Mouse (Mus musculus) left cerebral cortex, adult 9 months (tissue): ENCODE measurements at regions not wholly inside any gene's neighbourhood (a gene's known extent, or its start where the extent isn't known, plus 50 kb on each side); places are given as distances from the start of the nearest gene placed in this dataset.

Source experiments
- DNase-seq, 2 experiments: peaks; one replicate each; pipeline ENCODE4 v3.0.0; 2022; ENCODE audit warnings: low spot score in 2 of 2

DNA sequence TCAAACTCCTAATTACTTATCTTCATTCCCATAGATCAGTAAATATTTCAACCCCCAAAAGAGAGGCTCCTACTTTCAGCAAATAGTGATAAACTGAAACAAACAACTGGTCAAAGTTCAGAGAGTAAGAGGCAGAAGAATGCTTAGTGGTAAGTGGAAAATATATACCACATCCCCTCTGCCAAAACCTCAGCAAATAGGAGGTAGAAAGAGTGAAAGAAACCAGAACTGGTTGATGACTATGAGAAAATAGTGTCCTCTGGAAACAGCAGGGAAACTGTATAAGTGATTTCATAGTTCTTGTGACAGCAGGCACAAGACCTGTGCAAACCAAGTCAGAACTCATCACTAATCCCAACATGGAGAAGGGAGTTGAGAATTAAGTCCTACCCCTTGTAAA is 980.8 kb upstream of the Cited2 start:
- DNase-seq, result no peak

DNA sequence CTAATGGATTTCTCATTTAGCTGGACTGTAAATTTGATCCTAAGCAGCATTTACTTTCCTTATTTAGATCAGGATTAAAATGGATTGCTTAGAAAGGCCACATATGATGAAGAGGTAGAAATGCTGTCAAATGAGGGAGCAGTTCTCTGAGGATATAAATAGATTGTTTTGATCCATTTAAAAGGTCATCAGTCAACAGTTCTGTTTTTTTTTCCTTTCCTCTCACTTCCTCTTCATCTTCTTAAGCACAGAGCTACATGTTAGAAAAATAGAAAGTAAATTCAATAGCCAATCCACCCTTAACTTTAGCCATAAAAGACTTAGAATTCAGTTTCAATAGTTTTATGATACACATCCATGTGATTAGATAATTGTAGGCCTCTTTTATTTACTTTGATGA is 971.5 kb upstream of the Cited2 start:
- no peak for DNase-seq

DNA sequence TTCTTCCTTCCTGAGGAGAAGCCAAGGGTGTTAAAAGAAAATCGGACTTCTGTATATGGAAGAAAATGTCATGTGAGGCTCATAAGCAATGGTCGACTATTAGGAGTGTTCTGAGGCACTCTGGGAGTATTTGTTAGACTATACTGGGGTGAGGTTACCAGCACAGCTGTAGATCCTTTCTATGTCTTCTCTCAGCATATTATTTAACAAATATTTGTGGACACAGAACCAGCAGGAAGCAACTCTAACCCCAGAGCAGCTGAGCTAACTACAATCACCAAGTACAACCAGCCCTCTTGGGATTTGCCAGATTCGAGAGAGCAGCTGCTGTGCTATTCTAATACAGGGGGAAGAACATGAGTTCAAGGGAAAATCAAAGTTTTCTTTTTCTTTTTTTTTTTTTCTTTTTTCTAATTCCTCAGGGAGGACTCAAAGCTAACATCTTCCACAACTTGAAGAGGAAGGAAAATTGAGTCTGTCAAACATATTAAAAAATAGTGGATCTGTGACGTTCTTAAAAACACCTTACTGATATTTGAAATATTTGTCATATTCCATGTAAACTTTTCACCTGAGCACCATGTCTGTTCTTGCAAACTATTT is 933.3 kb upstream of the Cited2 start:
- no peak for DNase-seq

DNA sequence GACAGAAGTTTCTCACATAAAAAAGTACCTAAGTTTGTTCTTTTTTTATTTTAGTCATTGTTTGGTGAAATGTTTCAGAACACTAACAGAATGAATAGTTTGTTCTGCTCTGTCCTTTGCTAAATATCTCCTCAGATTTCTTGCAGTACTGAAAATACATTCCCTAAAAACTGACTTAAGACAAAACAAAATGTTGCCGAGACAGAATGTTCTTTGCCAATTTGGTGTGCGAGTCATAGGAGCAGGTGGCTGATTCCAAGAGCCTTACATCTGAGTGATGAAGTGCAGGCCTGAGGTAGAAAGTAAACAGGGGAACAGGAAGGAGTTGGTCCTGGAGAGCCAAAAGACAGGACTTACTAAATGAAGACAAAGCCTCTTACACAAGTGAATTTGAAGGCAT is 919.0 kb upstream of the Cited2 start:
- DNase-seq, result peak in 1 of 2 experiments; percentile 2

DNA sequence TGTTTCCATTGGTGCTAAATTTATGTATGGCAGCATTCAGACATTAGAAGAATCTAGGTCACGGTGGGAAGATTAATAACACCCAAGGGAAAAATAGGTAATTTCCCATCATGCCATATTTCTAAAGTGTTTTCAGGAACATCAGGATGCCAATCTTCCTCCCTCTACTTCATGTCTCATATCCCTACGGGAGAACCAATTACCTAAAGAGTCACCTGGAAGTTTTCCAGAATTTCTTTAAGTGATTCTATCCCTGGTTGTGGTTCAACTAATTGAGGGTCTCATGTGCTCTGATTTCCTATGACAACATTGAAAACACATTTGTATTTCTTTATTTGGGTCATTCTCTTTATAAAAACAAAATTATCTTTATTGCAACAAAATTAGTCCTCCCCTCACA is 912.3 kb upstream of the Cited2 start:
- no peak for DNase-seq

DNA sequence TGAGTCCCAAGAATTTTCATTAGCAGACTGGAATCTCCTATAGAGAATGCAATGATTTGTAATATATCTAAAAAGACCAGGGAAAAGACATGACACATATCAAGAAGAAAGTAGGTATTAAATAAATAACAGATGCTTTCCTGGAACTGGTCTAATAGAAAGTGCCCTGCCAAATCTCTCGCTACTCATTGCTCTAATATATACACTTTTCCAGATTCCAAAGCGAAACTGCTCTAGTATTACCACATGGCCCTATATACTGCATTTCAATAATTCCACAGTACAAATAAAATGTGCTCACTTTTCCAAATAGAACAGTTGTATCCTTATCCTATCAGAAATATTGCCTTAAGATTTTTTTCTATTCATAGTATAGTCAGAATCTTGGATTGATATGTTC is 909.0 kb upstream of the Cited2 start:
- DNase-seq, result no peak

DNA sequence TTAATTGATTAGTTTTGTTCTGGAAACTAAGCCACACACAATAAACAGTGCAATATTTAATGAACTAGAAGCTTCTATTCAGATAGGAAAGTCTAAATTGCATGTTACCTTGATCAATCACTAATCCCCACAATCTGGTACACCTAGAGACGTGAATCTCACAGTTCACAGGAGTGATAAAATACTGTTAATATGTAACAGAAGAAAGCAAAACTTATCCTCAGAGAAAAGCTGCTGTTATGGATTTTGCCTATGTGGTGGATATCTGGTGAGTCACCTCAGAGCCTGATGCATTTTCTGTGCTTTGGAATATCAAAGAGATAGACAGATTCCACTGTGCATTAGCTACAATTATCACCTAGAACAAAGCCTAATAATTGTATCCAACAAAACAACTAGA is 861.5 kb upstream of the Cited2 start:
- no peak for DNase-seq

DNA sequence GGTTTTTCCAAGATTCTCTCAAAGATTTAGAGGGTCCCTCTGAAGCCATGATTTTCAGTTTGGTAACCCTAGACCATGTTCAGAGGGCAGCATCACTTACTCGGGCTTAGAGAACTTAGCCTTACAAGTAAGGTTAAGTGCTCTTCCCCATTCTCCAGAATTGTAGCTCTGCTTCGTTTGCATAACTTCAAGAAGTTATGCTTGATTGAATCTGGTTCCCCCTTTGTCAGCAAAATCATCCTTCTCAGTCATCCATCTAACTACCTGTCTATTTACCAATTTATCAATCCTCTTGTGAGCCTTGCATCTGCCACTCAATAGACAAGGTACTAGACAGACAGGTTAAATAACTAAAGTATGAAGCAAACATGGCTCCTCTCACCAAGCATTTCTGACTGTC is 856.1 kb upstream of the Cited2 start:
- no peak for DNase-seq

DNA sequence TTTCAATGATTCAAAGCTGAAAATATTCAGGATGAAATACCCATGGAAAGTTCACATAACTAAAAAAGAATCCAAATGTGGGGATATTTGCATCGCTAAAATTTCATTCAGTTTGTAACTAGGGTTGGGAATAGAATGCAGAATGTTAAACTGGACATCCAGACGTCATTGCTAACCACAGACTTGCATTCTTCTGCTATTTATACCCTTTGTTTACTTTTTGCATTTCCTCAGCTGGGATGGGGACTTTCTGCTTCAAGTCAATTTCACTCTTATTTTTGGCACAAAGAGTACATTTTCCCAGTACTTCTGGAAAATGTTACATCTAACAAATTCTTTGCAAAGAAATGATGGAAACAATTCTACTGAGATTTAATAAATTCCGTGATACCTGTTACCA is 848.9 kb upstream of the Cited2 start:
- DNase-seq, result no peak

DNA sequence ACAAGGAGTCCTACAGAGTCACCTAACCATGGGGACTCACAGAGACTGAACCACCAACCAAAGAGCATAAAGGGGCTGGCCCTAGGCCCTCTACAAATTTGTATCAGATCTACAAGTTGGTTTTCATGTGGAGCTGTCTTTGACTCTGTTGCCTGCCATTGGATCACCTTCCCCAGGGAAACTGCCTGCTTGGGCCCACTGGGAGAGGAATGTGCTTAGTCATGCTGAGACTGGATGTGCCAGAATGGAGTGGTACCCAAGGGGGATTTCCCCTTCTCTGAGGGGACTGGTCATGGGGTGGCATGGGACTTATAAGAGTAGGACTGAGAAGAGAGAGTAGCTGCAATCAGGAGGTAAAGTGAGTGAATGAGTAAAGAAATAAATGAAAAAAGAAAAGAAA is 844.8 kb upstream of the Cited2 start:
- DNase-seq, result no peak

DNA sequence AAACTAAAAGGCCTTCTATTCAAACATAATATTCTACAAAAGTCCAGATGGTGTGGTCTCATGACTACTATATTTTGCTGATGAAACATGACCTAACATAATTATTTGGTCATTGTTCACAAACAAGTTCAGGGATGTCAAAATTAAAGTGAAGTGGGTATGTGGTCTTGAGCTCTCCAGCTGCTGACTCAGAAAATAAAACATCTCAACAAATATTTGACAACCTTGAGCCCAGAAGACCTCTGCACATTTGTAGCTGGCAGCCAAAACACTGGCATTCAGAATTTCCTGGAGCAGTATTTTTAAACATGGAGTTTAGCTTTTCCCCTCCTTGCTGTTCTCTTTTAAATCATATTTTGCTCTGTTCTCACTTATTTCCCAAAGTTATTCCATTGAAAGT is 829.7 kb upstream of the Cited2 start:
- no peak for DNase-seq

DNA sequence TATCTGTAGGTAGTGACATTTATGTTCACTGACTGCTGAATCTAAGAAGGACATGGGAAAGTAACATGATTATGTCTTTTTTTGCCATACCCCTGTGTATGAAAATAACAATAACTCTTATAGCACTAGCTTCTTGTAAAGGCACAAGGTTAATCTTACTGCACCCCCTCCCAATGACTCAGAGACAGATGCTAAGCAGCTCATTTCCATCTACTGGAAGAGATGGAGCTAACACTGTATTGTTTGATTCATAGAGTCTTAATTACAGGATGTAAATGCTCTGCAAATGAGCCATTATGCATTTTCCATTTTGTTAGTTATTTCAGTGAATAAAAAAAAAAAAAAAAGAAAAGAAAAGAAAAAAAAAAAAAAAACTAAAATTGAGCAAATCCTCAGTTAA is 827.7 kb upstream of the Cited2 start:
- DNase-seq, result no peak

DNA sequence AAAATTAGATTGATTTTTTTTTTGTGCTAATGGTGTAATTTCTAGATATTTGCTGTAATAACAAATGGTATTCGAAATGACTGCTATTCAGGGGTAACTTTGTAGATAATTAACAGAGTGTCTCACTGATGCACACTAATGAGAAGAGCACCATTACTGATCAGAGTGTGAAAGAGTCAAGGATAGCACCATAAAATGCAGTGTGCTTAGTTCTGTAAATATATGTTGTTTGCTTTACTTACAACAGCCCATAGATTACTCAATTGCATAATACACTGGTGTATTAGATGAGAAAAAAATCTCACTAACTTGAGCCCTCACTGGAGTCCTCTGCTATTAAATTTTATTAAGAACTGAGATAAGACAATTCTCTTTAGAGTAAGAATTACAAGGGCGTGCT is 800.1 kb upstream of the Cited2 start:
- no peak for DNase-seq

DNA sequence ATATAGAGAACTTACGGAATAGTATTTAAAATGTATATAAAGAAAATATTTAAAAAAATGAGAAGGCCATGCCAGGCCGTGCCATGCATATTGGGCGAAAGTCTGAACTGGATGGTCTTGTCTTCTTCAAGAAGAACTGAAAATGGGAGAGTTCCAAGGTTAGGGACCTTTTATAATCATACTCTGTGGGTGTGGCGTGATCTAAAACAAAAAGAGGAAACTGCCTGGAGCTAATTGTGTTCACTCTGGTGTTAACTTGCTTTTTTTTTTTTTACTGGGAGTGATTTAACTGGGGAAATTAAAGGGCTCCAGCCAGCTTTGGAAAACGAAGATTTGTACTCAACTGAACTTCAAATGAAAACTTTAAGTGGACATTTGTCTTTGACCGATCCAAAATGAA is 799.2 kb upstream of the Cited2 start:
- no peak for DNase-seq

DNA sequence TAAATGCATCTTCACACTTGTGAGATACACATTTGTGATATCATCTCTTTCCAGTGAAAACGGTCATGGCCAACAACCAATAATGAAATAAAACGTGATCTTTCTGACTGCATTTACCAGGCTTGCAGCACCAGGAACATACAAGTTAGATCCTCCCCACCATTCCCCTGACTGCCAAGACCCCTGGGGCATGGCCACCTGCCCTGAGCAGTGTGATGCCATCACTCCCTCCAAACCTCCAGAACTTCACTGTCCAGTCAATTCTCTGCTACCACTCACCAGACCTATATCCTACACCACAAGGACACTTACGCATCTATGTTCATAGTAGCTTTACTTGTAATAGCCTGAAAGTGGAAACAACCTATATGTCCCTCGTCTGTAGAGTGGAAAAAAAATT is 785.3 kb upstream of the Cited2 start:
- no peak for DNase-seq

DNA sequence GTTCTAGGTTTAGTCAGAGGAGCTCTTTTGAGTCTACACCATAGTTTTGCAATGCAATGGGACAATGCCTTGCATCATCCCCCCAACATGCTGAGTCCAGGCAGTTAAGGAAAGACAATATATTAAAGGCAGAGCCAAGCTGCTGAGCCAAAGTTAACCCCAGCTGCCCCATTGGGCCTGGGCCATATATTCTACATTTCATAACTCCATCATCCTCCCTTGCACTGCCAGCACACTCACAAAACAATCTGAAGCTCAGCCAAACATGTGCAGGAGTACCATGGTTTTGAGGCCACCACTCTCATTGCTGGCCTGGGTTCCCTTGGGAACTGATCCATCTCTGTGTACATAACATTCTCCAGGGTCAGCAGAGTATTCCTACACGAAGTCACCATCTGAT is 771.4 kb upstream of the Cited2 start:
- no peak for DNase-seq

DNA sequence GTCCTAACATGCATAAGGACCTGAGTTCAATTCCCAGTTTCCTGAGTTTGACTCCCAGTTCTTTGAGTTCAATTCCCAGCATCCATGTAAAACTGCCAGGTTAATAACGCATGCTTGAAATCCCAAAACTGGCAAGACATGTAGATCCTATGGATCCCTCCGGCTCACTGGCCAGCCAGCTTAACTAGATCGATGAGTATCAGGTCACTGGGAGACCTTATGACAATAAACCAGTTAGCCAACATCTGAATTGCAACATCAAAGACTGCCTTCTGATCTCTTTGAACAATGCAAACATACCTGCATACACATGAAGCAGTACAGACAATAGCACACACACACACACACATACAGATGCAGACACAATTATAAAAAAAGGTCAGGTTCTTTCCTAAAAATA is 762.0 kb upstream of the Cited2 start:
- no peak for DNase-seq

DNA sequence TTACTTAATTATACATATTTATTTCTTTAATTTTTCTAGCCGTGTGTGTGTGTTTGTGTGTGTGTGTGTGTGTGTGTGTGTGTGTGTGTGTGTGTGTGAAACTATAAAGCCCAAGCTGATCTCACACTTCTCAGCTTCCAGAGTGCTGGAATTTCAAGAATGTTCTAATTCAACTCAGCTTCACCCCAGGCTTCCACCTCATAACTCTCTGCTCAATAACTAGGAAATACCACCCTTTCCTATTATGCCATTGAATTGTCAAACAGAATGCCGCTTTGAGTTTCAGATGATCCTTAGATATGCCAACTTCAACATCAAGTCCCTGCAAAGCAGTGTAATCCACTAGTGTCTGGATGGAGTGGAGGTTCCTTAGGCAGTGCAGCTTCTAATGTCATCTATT is 760.6 kb upstream of the Cited2 start:
- no peak for DNase-seq

DNA sequence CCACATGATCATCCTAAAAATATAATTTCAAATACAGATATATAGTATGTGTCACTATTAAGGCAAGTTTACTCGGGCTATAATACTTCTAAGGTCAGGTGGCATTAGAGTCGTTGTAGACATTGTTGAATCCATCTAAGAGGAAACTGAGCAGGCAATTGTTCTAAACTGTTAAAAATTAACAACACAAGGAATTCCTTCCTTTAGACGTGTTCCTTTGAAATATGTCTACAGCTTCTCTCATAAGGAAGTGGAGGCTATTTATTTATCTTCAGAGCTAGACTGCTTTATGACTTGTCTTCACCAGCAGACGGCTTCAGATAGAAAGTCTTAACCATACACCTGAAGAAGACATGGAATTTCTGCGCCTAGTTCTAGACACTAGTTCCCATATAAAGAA is 744.2 kb upstream of the Cited2 start:
- DNase-seq, result no peak

DNA sequence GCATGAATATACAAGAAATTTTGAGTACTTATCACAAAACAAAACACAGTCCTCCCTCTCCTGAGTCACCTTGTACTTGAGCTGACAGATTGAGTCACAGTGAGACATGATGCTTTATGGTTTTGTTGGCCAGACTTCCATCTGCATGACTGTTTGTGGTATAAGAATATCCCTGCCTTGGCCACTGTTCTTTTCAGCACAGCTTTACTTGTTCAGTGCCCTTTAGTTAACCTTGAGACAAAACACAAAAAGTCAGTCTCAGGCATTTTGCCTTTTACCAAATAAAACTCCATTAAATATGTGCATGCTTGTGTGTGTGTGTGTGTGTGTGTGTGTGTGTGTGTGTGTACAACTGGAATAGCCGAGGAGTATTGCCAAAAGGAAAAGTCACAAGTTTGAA is 732.8 kb upstream of the Cited2 start:
- no peak for DNase-seq

DNA sequence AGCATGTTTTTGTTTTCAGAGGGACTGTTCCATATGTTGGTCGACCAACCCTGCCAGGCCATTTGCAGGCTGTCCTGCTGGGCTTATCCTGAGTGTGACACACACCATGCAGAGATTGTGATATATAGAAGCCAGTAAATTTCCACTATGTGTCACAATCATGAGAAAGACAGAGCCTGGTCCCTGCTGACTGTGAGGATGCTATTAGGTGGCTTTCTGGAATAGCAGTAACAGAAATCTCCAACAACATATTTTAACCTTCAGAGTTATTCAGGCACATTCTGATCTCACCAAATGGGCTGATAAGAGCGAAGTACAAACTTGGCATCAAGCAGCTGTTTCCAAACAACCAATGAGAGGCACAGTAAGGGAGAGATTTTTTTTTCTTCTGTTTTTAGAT is 729.2 kb upstream of the Cited2 start:
- no peak for DNase-seq

DNA sequence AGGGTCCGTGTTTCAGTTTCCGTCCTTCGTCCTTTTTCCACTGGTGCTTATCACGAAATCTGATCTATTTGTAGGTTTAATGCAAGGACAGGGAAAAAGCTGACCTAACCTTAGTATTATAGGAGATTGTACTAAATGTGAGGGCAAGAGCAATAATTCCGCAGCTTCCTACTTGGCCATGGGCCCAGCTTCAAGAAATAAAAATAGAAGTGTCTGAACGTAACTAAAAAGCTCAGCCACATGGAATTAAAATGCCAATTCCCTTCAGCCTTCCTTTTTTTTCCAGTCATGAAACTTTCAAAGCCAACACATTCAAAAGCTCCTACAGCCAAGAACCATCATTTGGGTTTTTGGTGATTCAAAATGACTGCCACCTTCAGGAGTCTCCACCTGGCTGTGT is 728.5 kb upstream of the Cited2 start:
- DNase-seq, result no peak

DNA sequence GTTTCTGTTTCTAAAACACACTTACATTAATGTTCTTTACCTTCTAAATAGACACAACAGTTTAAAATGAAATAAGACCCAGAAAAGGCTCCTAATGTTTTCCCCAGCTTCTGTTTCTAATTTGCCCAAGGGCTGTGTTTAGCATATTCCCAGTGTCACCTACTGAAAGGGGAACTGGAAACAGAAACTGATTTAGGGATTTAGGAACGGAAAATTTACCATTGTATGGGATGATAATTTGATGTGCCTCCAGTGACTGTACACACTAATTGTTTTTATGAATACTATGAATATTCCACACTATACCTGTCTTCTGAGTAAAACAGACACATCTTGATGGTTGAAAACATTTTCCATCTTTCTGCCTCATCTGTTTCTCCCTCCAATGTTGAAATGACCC is 728.0 kb upstream of the Cited2 start:
- no peak for DNase-seq

DNA sequence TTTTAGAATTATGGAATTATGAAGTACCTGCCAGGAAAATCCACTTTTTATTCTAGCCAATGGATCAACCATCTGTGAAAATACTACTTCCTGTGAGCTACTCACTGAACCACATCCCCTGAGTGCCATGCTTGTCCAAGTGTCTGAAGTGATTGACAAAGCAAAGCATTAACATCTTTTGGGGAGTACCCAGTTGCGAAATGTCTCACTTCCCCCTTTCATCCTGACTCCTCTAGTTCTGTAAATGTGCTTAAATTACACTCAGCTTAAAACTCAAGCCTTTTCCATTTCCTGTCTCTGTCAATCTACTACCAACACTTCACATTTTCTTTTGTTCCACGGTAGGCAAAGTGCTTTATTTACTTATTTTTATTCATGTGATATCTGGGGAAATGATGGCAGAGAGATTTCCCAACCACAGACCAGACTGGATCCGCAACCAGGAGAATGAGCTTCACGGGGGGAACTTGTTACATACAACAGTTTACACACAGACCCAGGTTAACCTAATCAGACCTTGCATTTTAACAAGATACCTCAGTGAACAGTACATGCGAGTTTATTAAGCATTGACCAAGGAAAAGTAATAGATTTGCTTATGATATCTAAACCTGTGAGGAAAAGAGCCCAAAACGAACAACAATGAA is 726.1 kb upstream of the Cited2 start:
- DNase-seq, result peak in 1 of 2 experiments; percentile 22
